Mouse (Mus musculus): Measurements from ENCODE around the gene Mex3d.

- no peak for TF ChIP-seq CTCF (IDR thresholded peaks at IDR 0.05; ENCODE audit: borderline replicate concordance, extremely low read depth, insufficient read depth, insufficient read length)
- TF ChIP-seq POLR2A (IDR thresholded peaks at IDR 0.05; ENCODE audit: borderline replicate concordance, extremely low read depth, insufficient read depth, insufficient read length, poor library complexity, severe bottlenecking): no peak
Observed at GRCm38 (mm10) chr10:80399973-80400703, 12.7 kb upstream of the Mex3d start.
